ENCODE assay signal across 8 mouse cellular contexts in genomic region chr19:34825946-34826655, GRCm38 (mm10). TPM values are rescaled to one million over a fixed set of nuclear protein-coding genes. Genes with fewer than 3 reads are reported as not detected.
DNase-seq lines count a peak whose midpoint lies in the region; ATAC-seq lines count a peak whose summit lies in the region.

No protein-coding gene starts in this region.

- intact Hi-C loops in heart, postnatal 14 days (cut with DNase I), result loop anchor here (2.0 kb wide), 2 partner anchors 53 to 95 kb away; partner anchors contain the start of gene Pank1

- peak; percentile 39 to 43 for DNase-seq in heart, postnatal 14 days
- DNase-seq in heart, embryonic 10.5 days (ENCODE audit: low spot score), result no peak
- peak; percentile 50 for DNase-seq in CD4-positive helper T cell, adult 2 months (ENCODE audit: low read depth, low spot score)
- peak; percentile 66 for DNase-seq in adrenal gland, postnatal 14 days
- peak; percentile 52 for DNase-seq in embryonic facial prominence, embryonic 10.5 days (ENCODE audit: low spot score)
- peak; percentile 22 to 43 for DNase-seq in lung, adult 18-20 months
- peak; percentile 35 for DNase-seq in skeletal muscle tissue, adult 2 months (ENCODE audit: low read depth, low spot score)

- 64% methylated on average over 13 of the region's 13 CpGs for WGBS in heart, embryonic 10.5 days
- 76% methylated on average over 13 of the region's 13 CpGs for WGBS in embryonic facial prominence, embryonic 10.5 days
- 71% methylated on average over 13 of the region's 13 CpGs for WGBS in intestine, embryonic 16.5 days

- peak; percentile 36; the same call in 1 of the 2 replicates for ATAC-seq in intestine, embryonic 16.5 days

- peaks cover 20% of the 10 kb centered on the region for H3K36me3 ChIP-seq in heart, embryonic 10.5 days
- H3K36me3 ChIP-seq in embryonic facial prominence, embryonic 10.5 days (replicated peaks), result peaks cover 22% of the 10 kb centered on the region
- 0 out of 2 replicates have a peak, but pooled peaks cover 3% of the 10 kb centered on the region for H3K36me3 ChIP-seq in intestine, embryonic 16.5 days (ENCODE audit: control insufficient read depth, insufficient read depth, low read length)

- H3K4me3 ChIP-seq in heart, embryonic 10.5 days, result no peak overlapping the region
- H3K4me3 ChIP-seq in embryonic facial prominence, embryonic 10.5 days, result no peak overlapping the region
- no peak overlapping the region for H3K4me3 ChIP-seq in intestine, embryonic 16.5 days (ENCODE audit: low read length)

- no peak overlapping the region for H3K4me2 ChIP-seq in intestine, embryonic 16.5 days (ENCODE audit: low read depth, low read length)

- no peaks in the 10 kb centered on the region for H3K27me3 ChIP-seq in heart, embryonic 10.5 days (ENCODE audit: insufficient read depth, poor library complexity, severe bottlenecking)
- no peaks in the 10 kb centered on the region for H3K27me3 ChIP-seq in embryonic facial prominence, embryonic 10.5 days (replicated peaks; ENCODE audit: low read depth, poor library complexity, severe bottlenecking)
- H3K27me3 ChIP-seq in intestine, embryonic 16.5 days (replicated peaks; ENCODE audit: control insufficient read depth, insufficient read depth, low read length), result no peaks in the 10 kb centered on the region

- H3K4me1 ChIP-seq in heart, embryonic 10.5 days, result no peaks in the 10 kb centered on the region
- no peaks in the 10 kb centered on the region for H3K4me1 ChIP-seq in embryonic facial prominence, embryonic 10.5 days
- no peaks in the 10 kb centered on the region for H3K4me1 ChIP-seq in intestine, embryonic 16.5 days (ENCODE audit: control insufficient read depth, insufficient read depth, low read length)

- no peak overlapping the region for H3K9ac ChIP-seq in intestine, embryonic 16.5 days (ENCODE audit: low read depth, low read length)

- no peak overlapping the region for H3K27ac ChIP-seq in heart, embryonic 10.5 days
- H3K27ac ChIP-seq in embryonic facial prominence, embryonic 10.5 days (replicated peaks), result no peak overlapping the region
- no peak overlapping the region for H3K27ac ChIP-seq in intestine, embryonic 16.5 days (ENCODE audit: low read length)

- H3K9me3 ChIP-seq in heart, embryonic 10.5 days, result no peaks in the 10 kb centered on the region
- no peaks in the 10 kb centered on the region for H3K9me3 ChIP-seq in embryonic facial prominence, embryonic 10.5 days
- H3K9me3 ChIP-seq in intestine, embryonic 16.5 days (ENCODE audit: control insufficient read depth, low read length), result no peaks in the 10 kb centered on the region

RNA-seq across cellular contexts. Expression of gene Pank1, which starts 53.2 kb away (rescaled TPM):
- 10 to 100 TPM; 38.0 to 41.1 TPM for total RNA-seq in heart, postnatal 14 days (2021)
- polyA plus RNA-seq in heart, embryonic 10.5 days (2016; fragmentation: Nextera tagmentation; extraction: Ambion mirVana), result 7.7 and 8.8 TPM in 2 replicates
- total RNA-seq in adrenal gland, postnatal 14 days (2021), result 130 and 134 TPM in 2 replicates
- 6.3 and 7.5 TPM in 2 replicates for polyA plus RNA-seq in embryonic facial prominence, embryonic 10.5 days (2016; fragmentation: Nextera tagmentation; extraction: Ambion mirVana)
- polyA plus RNA-seq in intestine, embryonic 16.5 days (2015; fragmentation: Nextera tagmentation; extraction: Ambion mirVana), result 6.7 and 7.9 TPM in 2 replicates
